Mouse (Mus musculus): ENCODE measurements around the gene Yjefn3.

Gene Yjefn3

GRCm38 (mm10) chr8:69877992-69878391 is 24.5 kb downstream of the Yjefn3 start:
- no peak for DNase-seq

- DNase-seq: no peak
These were observed 25.1 kb downstream of the Yjefn3 start for GRCm38 (mm10) chr8:69877396-69877795.

- no peak for DNase-seq
These were observed 25.5 kb downstream of the Yjefn3 start for GRCm38 (mm10) chr8:69876967-69877366.

GRCm38 (mm10) chr8:69876097-69876496 is 26.4 kb downstream of the Yjefn3 start:
- no peak for DNase-seq

- DNase-seq: no peak
These were observed 27.9 kb downstream of the Yjefn3 start for GRCm38 (mm10) chr8:69874654-69875053.

GRCm38 (mm10) chr8:69874155-69874554 is 28.4 kb downstream of the Yjefn3 start:
- DNase-seq: peak in 1 of 2 experiments; percentile 79

GRCm38 (mm10) chr8:69870907-69871306 is 31.6 kb downstream of the Yjefn3 start:
- DNase-seq: no peak

- no peak for DNase-seq
These were observed 32.3 kb downstream of the Yjefn3 start for GRCm38 (mm10) chr8:69870003-69870765.

- DNase-seq: peak in 1 of 2 experiments; percentile 38
These were observed 34.7 kb downstream of the Yjefn3 start for GRCm38 (mm10) chr8:69867696-69868326.

- no peak for DNase-seq
These were observed 38.3 kb downstream of the Yjefn3 start for GRCm38 (mm10) chr8:69864180-69864579.

GRCm38 (mm10) chr8:69863387-69864020 is 39.0 kb downstream of the Yjefn3 start:
- no peak for DNase-seq

GRCm38 (mm10) chr8:69861251-69861650 is 41.3 kb downstream of the Yjefn3 start:
- DNase-seq: no peak

- no peak for DNase-seq
These were observed 41.7 kb downstream of the Yjefn3 start for GRCm38 (mm10) chr8:69860807-69861206.

GRCm38 (mm10) chr8:69853869-69854268 is 48.6 kb downstream of the Yjefn3 start:
- DNase-seq: no peak

- DNase-seq: no peak
These were observed 51.5 kb downstream of the Yjefn3 start for GRCm38 (mm10) chr8:69850926-69851506.

GRCm38 (mm10) chr8:69849899-69850298 is 52.6 kb downstream of the Yjefn3 start:
- DNase-seq: no peak

GRCm38 (mm10) chr8:69848951-69849350 is 53.6 kb downstream of the Yjefn3 start:
- DNase-seq: no peak

GRCm38 (mm10) chr8:69847167-69848065 is 55.1 kb downstream of the Yjefn3 start:
- DNase-seq: no peak
